Mouse (Mus musculus): ENCODE results near the gene Col8a2.
A peak's percentile ranks its signal among the peaks of the same experiment; 100 is the strongest.

Gene Col8a2

GRCm38 (mm10) chr4:126260520-126261201, 25.9 kb upstream of the Col8a2 start:
- DNase-seq (ENCODE audit: low spot score): no peak

GRCm38 (mm10) chr4:126261266-126261665, 25.3 kb upstream of the Col8a2 start:
- DNase-seq (ENCODE audit: low spot score): no peak

GRCm38 (mm10) chr4:126261675-126262074, 24.9 kb upstream of the Col8a2 start:
- DNase-seq (ENCODE audit: low spot score): no peak

- peak; percentile 99 for DNase-seq (ENCODE audit: low spot score)
These were observed 24.3 kb upstream of the Col8a2 start, which contains the start of gene Trappc3 for GRCm38 (mm10) chr4:126262119-126262807. Trappc3 (plus strand) TSS chr4:126262325.

- DNase-seq (ENCODE audit: low spot score): no peak
These were observed 17.3 kb upstream of the Col8a2 start for GRCm38 (mm10) chr4:126269292-126269691.

GRCm38 (mm10) chr4:126273753-126274152, 12.8 kb upstream of the Col8a2 start:
- DNase-seq (ENCODE audit: low spot score): no peak

GRCm38 (mm10) chr4:126275081-126275480, 11.5 kb upstream of the Col8a2 start:
- no peak for DNase-seq (ENCODE audit: low spot score)

- DNase-seq (ENCODE audit: low spot score): no peak
These were observed 10.9 kb upstream of the Col8a2 start for GRCm38 (mm10) chr4:126275681-126276131.

GRCm38 (mm10) chr4:126277906-126278564, 8.6 kb upstream of the Col8a2 start:
- no peak for DNase-seq (ENCODE audit: low spot score)

GRCm38 (mm10) chr4:126278565-126278915, 8.1 kb upstream of the Col8a2 start:
- DNase-seq (ENCODE audit: low spot score): no peak

- DNase-seq (ENCODE audit: low spot score): no peak
These were observed 7.6 kb upstream of the Col8a2 start for GRCm38 (mm10) chr4:126278961-126279360.

- DNase-seq (ENCODE audit: low spot score): no peak
These were observed 4.9 kb upstream of the Col8a2 start for GRCm38 (mm10) chr4:126281706-126282105.

- DNase-seq (ENCODE audit: low spot score): no peak
These were observed 3.0 kb upstream of the Col8a2 start for GRCm38 (mm10) chr4:126283582-126283981.

- no peak for DNase-seq (ENCODE audit: low spot score)
These were observed 856 bp downstream of the Col8a2 start for GRCm38 (mm10) chr4:126287302-126287995.

- DNase-seq (ENCODE audit: low spot score): no peak
These were observed 1.6 kb downstream of the Col8a2 start for GRCm38 (mm10) chr4:126288085-126288666.

- DNase-seq (ENCODE audit: low spot score): no peak
These were observed 3.7 kb downstream of the Col8a2 start for GRCm38 (mm10) chr4:126290314-126290713.

- no peak for DNase-seq (ENCODE audit: low spot score)
These were observed 4.6 kb downstream of the Col8a2 start for GRCm38 (mm10) chr4:126291196-126291595.

GRCm38 (mm10) chr4:126295152-126295551, 8.6 kb downstream of the Col8a2 start:
- DNase-seq (ENCODE audit: low spot score): no peak

- no peak for DNase-seq (ENCODE audit: low spot score)
These were observed 9.3 kb downstream of the Col8a2 start for GRCm38 (mm10) chr4:126295937-126296336.

- DNase-seq (ENCODE audit: low spot score): no peak
These were observed 10.1 kb downstream of the Col8a2 start for GRCm38 (mm10) chr4:126296617-126297101.

- DNase-seq (ENCODE audit: low spot score): no peak
These were observed 14.5 kb downstream of the Col8a2 start for GRCm38 (mm10) chr4:126300916-126301583.

All from layer of hippocampus, adult 9-10 months (tissue).